Mouse (Mus musculus): ENCODE data around the gene Tmem179. TPM values are rescaled to one million over a fixed set of nuclear protein-coding genes. Genes with fewer than 3 reads are reported as not detected.

The Tmem179 gene
- 78.4 and 84.4 TPM in 2 replicates for polyA plus RNA-seq (2015; fragmentation: Nextera tagmentation; extraction: Ambion mirVana)

- 12% methylated on average over 14 of the region's 14 CpGs for WGBS
- 0 out of 2 replicates have a peak, but pooled peaks cover 3% of the 10 kb centered on the region for H3K27me3 ChIP-seq
- H3K4me1 ChIP-seq (replicated peaks): peaks cover 24% of the 10 kb centered on the region
- H3K4me2 ChIP-seq: peak within 1 kb of the TSS; percentile 31
- no peak within 1 kb of the TSS for H3K27ac ChIP-seq (replicated peaks)
- no peaks in the 10 kb centered on the region for H3K36me3 ChIP-seq
- H3K9me3 ChIP-seq: no peaks in the 10 kb centered on the region
- peak; percentile 46; the same call in 1 of the 2 replicates for ATAC-seq (ENCODE audit: low FRiP score, low read depth)
- no peak within 1 kb of the TSS for H3K4me3 ChIP-seq
- H3K9ac ChIP-seq: no peak within 1 kb of the TSS
Observed at GRCm38 (mm10) chr12:112516697-112517337, at the start of gene Tmem179. Gene Tmem179, minus strand, starts transcription at chr12:112516747.

GRCm38 (mm10) chr12:112563011-112563410 is 46.5 kb upstream of the Tmem179 start:
- no peak overlapping the region for H3K27ac ChIP-seq (replicated peaks)
- H3K9ac ChIP-seq: no peak overlapping the region
- H3K4me2 ChIP-seq: no peak overlapping the region
- no peaks in the 10 kb centered on the region for H3K36me3 ChIP-seq
- 94% methylated on average over 6 of the region's 6 CpGs for WGBS
- no peaks in the 10 kb centered on the region for H3K4me1 ChIP-seq (replicated peaks)
- H3K9me3 ChIP-seq: no peaks in the 10 kb centered on the region
- no peak overlapping the region for H3K4me3 ChIP-seq
- H3K27me3 ChIP-seq: no peaks in the 10 kb centered on the region
- ATAC-seq (ENCODE audit: low FRiP score, low read depth): no peak

GRCm38 (mm10) chr12:112562462-112562861 is 45.9 kb upstream of the Tmem179 start:
- no peaks in the 10 kb centered on the region for H3K27me3 ChIP-seq
- H3K36me3 ChIP-seq: no peaks in the 10 kb centered on the region
- H3K27ac ChIP-seq (replicated peaks): no peak overlapping the region
- no peaks in the 10 kb centered on the region for H3K4me1 ChIP-seq (replicated peaks)
- WGBS: 72% methylated on average over 5 of the region's 5 CpGs
- no peak for ATAC-seq (ENCODE audit: low FRiP score, low read depth)
- H3K9ac ChIP-seq: no peak overlapping the region
- H3K4me3 ChIP-seq: no peak overlapping the region
- no peak overlapping the region for H3K4me2 ChIP-seq
- H3K9me3 ChIP-seq: no peaks in the 10 kb centered on the region

- H3K36me3 ChIP-seq: no peaks in the 10 kb centered on the region
- no peak overlapping the region for H3K4me3 ChIP-seq
- no peak overlapping the region for H3K9ac ChIP-seq
- H3K9me3 ChIP-seq: no peaks in the 10 kb centered on the region
- H3K27ac ChIP-seq (replicated peaks): no peak overlapping the region
- H3K27me3 ChIP-seq: no peaks in the 10 kb centered on the region
- WGBS: 68% methylated on average over 3 of the region's 3 CpGs
- no peak overlapping the region for H3K4me2 ChIP-seq
- no peaks in the 10 kb centered on the region for H3K4me1 ChIP-seq (replicated peaks)
- no peak for ATAC-seq (ENCODE audit: low FRiP score, low read depth)
Observed at GRCm38 (mm10) chr12:112561163-112561562, 44.6 kb upstream of the Tmem179 start.

- Histone ChIP-seq H3K9me3 (no peaks in the 10 kb centered on the region), H3K27me3 (no peaks in the 10 kb centered on the region), H3K9ac (no peak overlapping the region), H3K4me3 (no peak overlapping the region), H3K27ac (replicated peaks) (no peak overlapping the region), H3K36me3 (no peaks in the 10 kb centered on the region), H3K4me1 (replicated peaks) (no peaks in the 10 kb centered on the region), H3K4me2 (no peak overlapping the region)
- no peak for ATAC-seq (ENCODE audit: low FRiP score, low read depth)
- WGBS: 59% methylated on average over 3 of the region's 5 CpGs
Observed at GRCm38 (mm10) chr12:112560176-112560797, 43.7 kb upstream of the Tmem179 start.

- Histone ChIP-seq H3K4me1 (replicated peaks) (no peaks in the 10 kb centered on the region), H3K9ac (no peak overlapping the region)
- WGBS: 73% methylated on average over 6 of the region's 6 CpGs
Observed at GRCm38 (mm10) chr12:112559671-112560070, 43.1 kb upstream of the Tmem179 start.

GRCm38 (mm10) chr12:112559231-112559630 is 42.7 kb upstream of the Tmem179 start:
- Histone ChIP-seq H3K27me3 (no peaks in the 10 kb centered on the region), H3K4me3 (no peak overlapping the region), H3K9ac (no peak overlapping the region), H3K9me3 (no peaks in the 10 kb centered on the region), H3K4me2 (no peak overlapping the region), H3K4me1 (replicated peaks) (no peaks in the 10 kb centered on the region), H3K36me3 (no peaks in the 10 kb centered on the region), H3K27ac (replicated peaks) (no peak overlapping the region)
- 42% methylated on average over 3 of the region's 3 CpGs for WGBS
- no peak for ATAC-seq (ENCODE audit: low FRiP score, low read depth)

More at GRCm38 (mm10) chr12:112559671-112560070, 43.1 kb upstream of the Tmem179 start:
- Histone ChIP-seq H3K4me3 (no peak overlapping the region), H3K27me3 (no peaks in the 10 kb centered on the region), H3K36me3 (no peaks in the 10 kb centered on the region), H3K4me2 (no peak overlapping the region), H3K9me3 (no peaks in the 10 kb centered on the region), H3K27ac (replicated peaks) (no peak overlapping the region)
- ATAC-seq (ENCODE audit: low FRiP score, low read depth): no peak

GRCm38 (mm10) chr12:112557219-112557618 is 40.7 kb upstream of the Tmem179 start:
- no peak overlapping the region for H3K4me2 ChIP-seq
- no peaks in the 10 kb centered on the region for H3K27me3 ChIP-seq
- peaks cover 3% of the 10 kb centered on the region; the same call in 1 of the 2 replicates for H3K4me1 ChIP-seq (replicated peaks)
- WGBS: 79% methylated on average over 5 of the region's 5 CpGs
- no peak overlapping the region for H3K4me3 ChIP-seq
- no peak overlapping the region for H3K9ac ChIP-seq
- no peak for ATAC-seq (ENCODE audit: low FRiP score, low read depth)
- H3K9me3 ChIP-seq: no peaks in the 10 kb centered on the region
- H3K27ac ChIP-seq (replicated peaks): no peak overlapping the region
- no peaks in the 10 kb centered on the region for H3K36me3 ChIP-seq

GRCm38 (mm10) chr12:112556531-112557060 is 40.0 kb upstream of the Tmem179 start:
- H3K27ac ChIP-seq (replicated peaks): no peak overlapping the region
- peaks cover 9% of the 10 kb centered on the region; the same call in 1 of the 2 replicates for H3K4me1 ChIP-seq (replicated peaks)
- ATAC-seq (ENCODE audit: low FRiP score, low read depth): no peak
- H3K4me2 ChIP-seq: no peak overlapping the region
- no peaks in the 10 kb centered on the region for H3K36me3 ChIP-seq
- no peak overlapping the region for H3K4me3 ChIP-seq
- WGBS: 66% methylated on average over 9 of the region's 9 CpGs
- H3K9me3 ChIP-seq: no peaks in the 10 kb centered on the region
- H3K9ac ChIP-seq: no peak overlapping the region
- no peaks in the 10 kb centered on the region for H3K27me3 ChIP-seq

GRCm38 (mm10) chr12:112554900-112555299 is 38.4 kb upstream of the Tmem179 start:
- ATAC-seq (ENCODE audit: low FRiP score, low read depth): no peak
- H3K4me1 ChIP-seq (replicated peaks): peaks cover 10% of the 10 kb centered on the region; the same call in 1 of the 2 replicates
- WGBS: 32% methylated on average over 12 of the region's 12 CpGs

GRCm38 (mm10) chr12:112552520-112552919 is 36.0 kb upstream of the Tmem179 start:
- 0 out of 2 replicates have a peak, but pooled peaks have one; percentile 52 for ATAC-seq (ENCODE audit: low FRiP score, low read depth)
- Histone ChIP-seq H3K9me3 (no peaks in the 10 kb centered on the region), H3K9ac (no peak overlapping the region), H3K27ac (replicated peaks) (no peak overlapping the region), H3K4me1 (replicated peaks) (peaks cover 10% of the 10 kb centered on the region; the same call in 1 of the 2 replicates), H3K4me2 (no peak overlapping the region), H3K36me3 (no peaks in the 10 kb centered on the region), H3K4me3 (no peak overlapping the region), H3K27me3 (no peaks in the 10 kb centered on the region)
- WGBS: 69% methylated on average over 5 of the region's 5 CpGs

More at GRCm38 (mm10) chr12:112554900-112555299, 38.4 kb upstream of the Tmem179 start:
- Histone ChIP-seq H3K4me2 (no peak overlapping the region), H3K9me3 (no peaks in the 10 kb centered on the region), H3K4me3 (no peak overlapping the region), H3K9ac (no peak overlapping the region), H3K27me3 (no peaks in the 10 kb centered on the region), H3K27ac (replicated peaks) (no peak overlapping the region), H3K36me3 (no peaks in the 10 kb centered on the region)

GRCm38 (mm10) chr12:112551861-112552375 is 35.4 kb upstream of the Tmem179 start:
- Histone ChIP-seq H3K27ac (replicated peaks) (peak overlapping the region; percentile 14), H3K9me3 (no peaks in the 10 kb centered on the region), H3K36me3 (no peaks in the 10 kb centered on the region), H3K27me3 (no peaks in the 10 kb centered on the region), H3K4me1 (replicated peaks) (peaks cover 10% of the 10 kb centered on the region; the same call in 1 of the 2 replicates), H3K9ac (no peak overlapping the region), H3K4me3 (no peak overlapping the region), H3K4me2 (no peak overlapping the region)
- peak; percentile 72 for ATAC-seq (ENCODE audit: low FRiP score, low read depth)
- 5% methylated on average over 13 of the region's 13 CpGs for WGBS
